Mouse (Mus musculus) stomach, postnatal 0 days (tissue): ENCODE data around the gene Cacnb1.

Experiments used
- CTCF ChIP-seq: IDR thresholded peaks from 2 replicates; pipeline ENCODE4 v1.5.1; 2016; ENCODE audit warnings: antibody characterized with exemption, low read depth, mild to moderate bottlenecking, moderate library complexity
- EP300 ChIP-seq: optimal IDR thresholded peaks from 2 replicates; pipeline ENCODE3; 2016; ENCODE audit warnings: antibody characterized with exemption

DNA sequence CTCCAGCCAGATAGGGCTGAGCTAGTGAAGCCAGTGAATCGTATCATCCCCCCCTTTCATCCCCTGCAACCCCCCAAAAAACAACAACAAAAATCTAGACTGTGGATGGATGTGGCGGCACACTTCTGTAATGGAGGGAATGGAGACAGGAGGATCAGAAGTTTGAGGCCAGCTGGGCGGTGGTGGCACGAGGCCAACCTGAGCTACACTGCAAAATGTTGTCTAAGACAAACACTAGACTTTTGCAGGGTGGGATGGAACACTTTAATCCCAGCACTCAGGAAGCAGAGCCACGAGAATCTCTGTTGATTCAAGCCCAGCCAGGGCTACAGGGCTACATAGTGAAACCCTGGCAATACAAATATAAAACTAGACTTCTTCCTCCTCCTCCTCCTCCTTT lies 21.2 kb upstream of the Cacnb1 start:
- TF ChIP-seq CTCF, result no peak
- TF ChIP-seq EP300, result no peak
